Mouse (Mus musculus) limb, embryonic 15.5 days (tissue): Measurements from ENCODE around the gene Zscan2. TPM values are rescaled to one million over a fixed set of nuclear protein-coding genes. Genes with fewer than 3 reads are reported as not detected.
A peak's percentile ranks its signal among the peaks of the same experiment; 100 is the strongest.

Experiments used
- ATAC-seq: fragments of 200-750 bp; cut with Nextera tagmentation; 2 replicates; pipeline ENCODE4 v1.8.0; 2017; ENCODE audit warnings: low read depth, moderate TSS enrichment; ENCODE audit not compliant: insufficient number of reproducible peaks, low FRiP score, low TSS enrichment
- H3K27ac ChIP-seq: fragments of 300-500 bp; sonication (generic); 2 replicates; pipeline ENCODE4 v1.5.1; 2015; ENCODE audit warnings: moderate library complexity, mild to moderate bottlenecking, inconsistent platforms
- H3K27me3 ChIP-seq: fragments of 300-500 bp; sonication (generic); 2 replicates; pipeline ENCODE4 v1.6.1; 2015; ENCODE audit warnings: inconsistent platforms
- H3K36me3 ChIP-seq: fragments of 300-500 bp; sonication (generic); 2 replicates; pipeline ENCODE4 v1.6.1; 2015; ENCODE audit warnings: inconsistent platforms
- H3K4me1 ChIP-seq: fragments of 300-500 bp; sonication (generic); 2 replicates; pipeline ENCODE4 v1.6.1; 2015; ENCODE audit warnings: inconsistent platforms
- H3K4me2 ChIP-seq: fragments of 300-500 bp; sonication (generic); 2 replicates; pipeline ENCODE4 v1.6.1; 2015; ENCODE audit warnings: mild to moderate bottlenecking, inconsistent platforms
- H3K4me3 ChIP-seq: fragments of 300-500 bp; sonication (generic); 2 replicates; pipeline ENCODE4 v1.5.1; 2015; ENCODE audit warnings: mild to moderate bottlenecking, inconsistent platforms
- H3K9ac ChIP-seq: fragments of 300-500 bp; sonication (generic); 2 replicates; pipeline ENCODE4 v1.6.1; 2015; ENCODE audit warnings: inconsistent platforms
- H3K9me3 ChIP-seq: fragments of 300-500 bp; sonication (generic); 2 replicates; pipeline ENCODE4 v1.6.1; 2016; ENCODE audit warnings: inconsistent platforms
- WGBS: fragments of 180-500 bp; shearing (Covaris S2); methylation state at CpG from one replicate; pipeline ENCODE4 v1.1.7; 2015; 5-methylcytosine and 5-hydroxymethylcytosine counted together
- polyA plus RNA-seq: library from polyadenylated mRNA; unstranded; fragments of >200 nt; fragmentation: Nextera tagmentation; extraction: Ambion mirVana; gene quantifications from 2 replicates; pipeline ENCODE4 v1.2.1, GENCODE M21; 2015

The Zscan2 gene
- polyA plus RNA-seq, 1 experiment from 2014 or later = 2.3 TPM

DNA sequence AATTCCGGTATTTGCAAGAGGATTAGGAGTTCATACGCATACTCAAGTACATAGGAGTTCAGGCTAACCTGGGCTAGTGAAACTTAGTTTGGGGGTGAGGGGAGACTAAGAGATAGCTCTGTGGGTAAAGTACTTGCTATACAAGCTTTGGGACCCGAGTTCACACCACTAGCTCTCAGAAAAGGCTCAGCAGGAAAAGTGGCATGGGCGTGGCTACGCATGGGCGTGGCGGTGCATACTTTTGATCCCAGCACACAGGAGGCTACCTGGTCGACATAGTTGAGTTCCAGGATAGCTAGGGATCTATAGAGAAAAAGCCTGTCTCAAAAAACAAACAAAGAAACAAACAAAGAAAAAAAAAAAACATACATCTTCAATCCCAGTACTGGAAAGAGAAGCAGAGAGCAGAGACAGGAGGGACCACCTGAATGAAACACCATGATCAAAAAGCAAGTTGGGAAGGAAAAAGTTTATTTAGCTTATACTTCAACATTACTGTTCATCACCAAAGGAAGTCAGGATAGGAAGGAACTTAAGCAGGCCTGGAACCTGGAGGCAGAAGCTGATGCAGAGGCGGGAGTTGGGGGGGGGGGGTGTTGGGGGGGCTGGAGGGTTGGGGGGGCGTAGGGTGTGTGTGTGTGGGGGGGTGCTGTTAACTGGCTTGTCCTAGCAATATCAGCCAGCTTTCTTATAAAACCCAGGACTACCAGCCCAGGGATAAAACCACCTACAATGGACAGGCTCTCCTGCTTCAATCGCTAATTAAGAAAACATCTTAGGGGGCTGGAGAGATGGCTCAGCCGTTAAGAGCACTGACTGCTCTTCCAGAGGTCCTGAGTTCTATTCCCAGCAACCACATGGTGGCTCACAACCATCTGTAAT, 26.8 kb upstream of the Zscan2 start:
- Histone ChIP-seq H3K27me3 (no peaks in the 10 kb centered on the region), H3K4me3 (no peak overlapping the region), H3K9ac (no peak overlapping the region), H3K36me3 (no peaks in the 10 kb centered on the region), H3K4me2 (no peak overlapping the region), H3K9me3 (no peaks in the 10 kb centered on the region), H3K27ac (no peak overlapping the region), H3K4me1 (peaks cover 22% of the 10 kb centered on the region)
- ATAC-seq = no peak
- 27% methylated on average over 12 of the region's 12 CpGs for WGBS

DNA sequence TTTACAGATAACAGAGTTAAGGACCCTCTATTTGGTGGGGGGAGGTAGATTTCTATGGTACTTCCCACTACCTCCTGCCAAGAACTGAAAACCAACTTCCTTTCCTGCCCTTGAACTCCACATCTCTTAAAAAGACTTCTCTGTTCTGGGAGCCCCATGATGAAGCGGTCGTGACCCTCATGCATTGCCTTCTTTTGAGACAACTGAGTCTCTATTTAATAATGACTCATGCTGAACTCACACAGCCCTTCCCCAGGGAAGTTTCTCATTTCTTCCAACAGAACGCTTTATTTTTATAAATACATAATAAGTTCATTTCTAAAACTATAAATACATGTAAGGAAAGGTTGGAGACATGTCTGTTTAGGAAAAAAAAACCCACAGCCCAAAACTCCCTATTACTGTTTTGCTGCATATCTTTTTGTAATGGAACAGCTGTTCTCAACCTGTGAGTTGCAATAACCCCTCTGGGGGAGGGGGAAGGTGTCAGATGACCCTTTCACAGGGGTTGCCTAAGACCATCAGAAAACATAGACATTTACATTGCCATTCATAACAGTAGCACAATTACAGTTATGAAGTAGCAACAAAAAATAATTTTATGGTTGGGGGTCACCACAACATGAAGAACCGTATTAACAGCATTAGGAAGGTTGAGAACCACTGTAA, 24.6 kb upstream of the Zscan2 start:
- H3K27ac ChIP-seq = no peak overlapping the region
- no peak overlapping the region for H3K4me2 ChIP-seq
- no peak overlapping the region for H3K4me3 ChIP-seq
- WGBS = 58% methylated on average over 4 of the region's 4 CpGs
- H3K27me3 ChIP-seq = no peaks in the 10 kb centered on the region
- no peaks in the 10 kb centered on the region for H3K36me3 ChIP-seq
- ATAC-seq = no peak
- no peak overlapping the region for H3K9ac ChIP-seq
- peaks cover 24% of the 10 kb centered on the region for H3K4me1 ChIP-seq
- H3K9me3 ChIP-seq = no peaks in the 10 kb centered on the region

DNA sequence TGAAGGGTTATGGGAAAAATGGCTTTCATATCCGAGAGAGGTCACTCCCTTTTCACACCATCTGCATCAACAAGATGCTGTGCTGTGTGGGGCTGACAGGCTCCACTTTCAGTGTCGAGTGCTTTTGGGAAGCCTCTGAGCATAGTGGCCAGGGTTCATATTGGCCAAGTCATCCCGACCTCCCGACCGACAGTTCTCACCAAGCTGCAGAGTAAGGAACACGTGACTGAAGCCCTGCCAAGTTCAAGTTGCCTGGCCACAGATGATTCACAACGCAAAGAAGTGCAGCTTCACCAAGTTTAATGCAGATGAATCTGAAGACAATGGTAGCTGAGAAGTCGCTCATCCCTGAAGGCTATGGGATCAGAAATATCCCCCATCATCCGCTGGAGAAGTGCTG, 23.0 kb upstream of the Zscan2 start:
- 48% methylated on average over 9 of the region's 9 CpGs for WGBS
- Histone ChIP-seq H3K27me3 (no peaks in the 10 kb centered on the region), H3K4me3 (no peak overlapping the region), H3K4me2 (no peak overlapping the region), H3K9ac (no peak overlapping the region), H3K27ac (no peak overlapping the region), H3K4me1 (peaks cover 21% of the 10 kb centered on the region), H3K36me3 (no peaks in the 10 kb centered on the region), H3K9me3 (no peaks in the 10 kb centered on the region)
- ATAC-seq = no peak

DNA sequence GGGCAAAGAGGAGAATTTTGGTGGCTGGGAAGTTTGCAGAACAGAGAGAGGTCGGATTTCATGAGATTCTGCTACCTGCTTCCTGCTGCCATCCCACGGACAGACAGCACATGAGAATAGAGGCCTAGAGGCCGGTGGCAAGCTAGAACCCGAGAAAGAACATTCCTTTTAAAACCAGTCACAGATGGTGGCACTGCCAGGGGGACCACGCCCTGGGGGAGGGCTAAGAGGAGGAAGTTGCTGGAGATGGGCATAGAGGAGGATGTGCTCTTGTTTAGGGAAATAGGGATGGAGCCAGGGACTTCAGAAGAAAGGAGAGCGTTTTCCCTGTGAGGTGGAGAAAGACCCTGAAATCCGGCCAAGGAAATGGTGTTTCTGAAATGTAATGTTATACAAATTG, 22.5 kb upstream of the Zscan2 start:
- Histone ChIP-seq H3K9me3 (no peaks in the 10 kb centered on the region), H3K36me3 (no peaks in the 10 kb centered on the region), H3K9ac (no peak overlapping the region), H3K4me1 (peaks cover 18% of the 10 kb centered on the region), H3K27me3 (no peaks in the 10 kb centered on the region), H3K27ac (no peak overlapping the region), H3K4me3 (no peak overlapping the region), H3K4me2 (no peak overlapping the region)
- WGBS = 31% methylated on average over 7 of the region's 7 CpGs
- ATAC-seq = no peak

DNA sequence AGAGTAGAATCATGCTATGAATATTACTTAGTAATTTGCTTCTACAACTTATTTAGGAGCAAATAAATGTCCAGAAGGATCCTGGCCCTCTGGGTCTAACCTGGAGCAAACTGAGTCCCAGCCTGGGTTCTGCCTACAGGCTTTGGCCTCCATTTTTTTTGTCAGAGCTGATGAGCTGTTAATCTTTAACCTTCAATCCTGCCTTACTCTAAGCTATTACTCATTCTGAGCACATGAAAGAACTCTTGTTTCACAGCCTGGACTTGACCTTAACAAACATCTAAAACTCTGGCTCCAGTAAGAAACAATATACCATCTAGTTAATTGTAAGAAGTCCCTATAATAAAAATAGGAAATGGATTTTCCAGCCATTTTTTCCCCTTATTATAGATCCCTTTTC, 21.0 kb upstream of the Zscan2 start:
- no peak for ATAC-seq
- Histone ChIP-seq H3K27me3 (no peaks in the 10 kb centered on the region), H3K4me2 (no peak overlapping the region), H3K27ac (no peak overlapping the region), H3K4me3 (no peak overlapping the region), H3K9ac (no peak overlapping the region), H3K9me3 (no peaks in the 10 kb centered on the region), H3K4me1 (peaks cover 15% of the 10 kb centered on the region), H3K36me3 (no peaks in the 10 kb centered on the region)

DNA sequence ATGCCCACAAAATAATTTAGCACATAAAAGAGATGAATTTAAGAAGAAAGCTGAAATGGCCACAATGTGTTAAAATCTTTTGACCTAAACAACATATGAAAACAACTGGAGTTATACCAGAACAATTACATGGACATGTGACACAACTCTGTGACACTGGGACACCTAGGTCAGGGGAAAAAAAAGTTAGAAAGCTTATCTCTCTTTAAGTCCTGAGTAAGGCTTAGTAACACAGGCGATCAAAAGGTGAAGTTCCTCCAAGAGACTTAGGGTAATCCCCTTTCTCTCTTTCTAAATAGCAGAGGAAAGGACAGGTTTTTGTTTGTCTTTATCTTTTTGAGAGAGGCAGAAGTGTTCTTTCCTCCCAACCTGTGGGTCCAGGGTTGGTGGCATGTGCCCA, 20.5 kb upstream of the Zscan2 start:
- no peak overlapping the region for H3K4me2 ChIP-seq
- 56% methylated on average over 1 of the region's 1 CpGs for WGBS
- no peaks in the 10 kb centered on the region for H3K36me3 ChIP-seq
- H3K4me3 ChIP-seq = no peak overlapping the region
- peaks cover 15% of the 10 kb centered on the region for H3K4me1 ChIP-seq
- H3K9ac ChIP-seq = no peak overlapping the region
- H3K9me3 ChIP-seq = no peaks in the 10 kb centered on the region
- H3K27ac ChIP-seq = peak overlapping the region; percentile 47; the same call in 1 of the 2 replicates
- ATAC-seq = no peak
- H3K27me3 ChIP-seq = no peaks in the 10 kb centered on the region

DNA sequence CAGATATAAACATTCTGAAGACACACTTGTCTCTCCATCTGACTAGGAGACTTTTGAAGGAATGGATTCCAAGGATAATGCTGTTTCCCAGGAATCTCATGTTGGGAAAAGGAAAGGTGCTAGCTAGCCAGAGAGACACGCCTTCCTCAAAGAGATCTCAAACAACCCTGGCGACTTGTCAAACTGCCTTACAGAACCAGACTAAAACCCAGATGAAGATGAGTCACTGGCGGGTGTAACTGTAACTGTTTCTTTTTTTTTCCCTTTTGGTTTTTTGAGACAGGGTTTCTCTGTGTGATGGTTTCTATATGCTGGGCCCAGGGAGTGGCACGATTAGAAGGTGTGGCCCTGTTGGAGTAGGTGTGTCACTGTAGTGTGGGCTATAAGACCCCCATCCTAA, 19.8 kb upstream of the Zscan2 start:
- Histone ChIP-seq H3K9ac (no peak overlapping the region), H3K9me3 (no peaks in the 10 kb centered on the region), H3K4me2 (no peak overlapping the region), H3K27me3 (no peaks in the 10 kb centered on the region), H3K27ac (peak overlapping the region; percentile 47; the same call in 1 of the 2 replicates), H3K4me1 (peaks cover 17% of the 10 kb centered on the region), H3K4me3 (no peak overlapping the region), H3K36me3 (no peaks in the 10 kb centered on the region)
- ATAC-seq = no peak
- WGBS = 56% methylated on average over 4 of the region's 4 CpGs

DNA sequence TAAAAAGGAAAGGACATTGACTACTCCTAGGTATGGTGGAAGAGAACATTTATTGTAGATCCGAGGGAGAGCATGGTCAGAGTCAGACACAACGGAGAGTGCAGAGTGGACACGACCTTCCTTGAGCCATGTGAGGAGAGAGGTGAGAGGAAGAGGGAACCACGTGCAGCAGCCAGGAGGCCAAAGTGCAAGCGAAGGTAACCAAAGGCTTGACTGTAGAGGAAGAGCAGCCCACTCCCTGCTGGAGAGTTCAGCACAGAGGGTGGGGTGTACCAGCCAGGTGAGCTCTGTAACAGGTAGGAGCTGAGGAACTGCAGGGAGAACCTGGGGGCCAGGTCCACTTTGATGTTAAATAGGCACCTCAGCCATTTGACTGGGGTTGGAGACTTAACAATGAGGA, 18.6 kb upstream of the Zscan2 start:
- Histone ChIP-seq H3K27ac (no peak overlapping the region), H3K27me3 (no peaks in the 10 kb centered on the region), H3K36me3 (no peaks in the 10 kb centered on the region), H3K9ac (no peak overlapping the region), H3K4me2 (no peak overlapping the region), H3K4me1 (peaks cover 19% of the 10 kb centered on the region), H3K4me3 (no peak overlapping the region), H3K9me3 (no peaks in the 10 kb centered on the region)
- 74% methylated on average over 5 of the region's 5 CpGs for WGBS
- no peak for ATAC-seq

DNA sequence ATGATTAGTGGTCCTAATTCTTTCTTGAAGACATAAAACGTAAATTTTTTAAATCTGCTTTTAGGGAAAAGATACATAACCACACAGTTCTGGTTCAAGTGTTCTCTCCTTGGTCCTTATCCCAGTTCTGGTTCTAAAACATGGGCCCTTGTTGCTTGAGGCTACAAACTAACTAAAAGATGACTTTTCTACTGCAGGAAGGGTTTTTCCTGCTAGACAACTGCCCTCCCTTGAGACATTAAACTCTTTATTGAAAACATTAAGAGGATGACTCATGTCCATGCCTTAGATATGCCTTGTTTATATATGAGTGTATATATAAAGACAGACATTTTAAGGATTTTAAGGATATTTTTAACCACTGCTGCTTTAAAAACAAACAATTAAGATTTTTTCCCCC, 17.5 kb upstream of the Zscan2 start:
- Histone ChIP-seq H3K9me3 (no peaks in the 10 kb centered on the region), H3K4me3 (no peak overlapping the region), H3K9ac (no peak overlapping the region), H3K36me3 (no peaks in the 10 kb centered on the region), H3K4me2 (no peak overlapping the region), H3K27me3 (no peaks in the 10 kb centered on the region), H3K4me1 (peaks cover 11% of the 10 kb centered on the region; the same call in 1 of the 2 replicates), H3K27ac (no peak overlapping the region)
- no peak for ATAC-seq
- 83% methylated on average over 1 of the region's 1 CpGs for WGBS

DNA sequence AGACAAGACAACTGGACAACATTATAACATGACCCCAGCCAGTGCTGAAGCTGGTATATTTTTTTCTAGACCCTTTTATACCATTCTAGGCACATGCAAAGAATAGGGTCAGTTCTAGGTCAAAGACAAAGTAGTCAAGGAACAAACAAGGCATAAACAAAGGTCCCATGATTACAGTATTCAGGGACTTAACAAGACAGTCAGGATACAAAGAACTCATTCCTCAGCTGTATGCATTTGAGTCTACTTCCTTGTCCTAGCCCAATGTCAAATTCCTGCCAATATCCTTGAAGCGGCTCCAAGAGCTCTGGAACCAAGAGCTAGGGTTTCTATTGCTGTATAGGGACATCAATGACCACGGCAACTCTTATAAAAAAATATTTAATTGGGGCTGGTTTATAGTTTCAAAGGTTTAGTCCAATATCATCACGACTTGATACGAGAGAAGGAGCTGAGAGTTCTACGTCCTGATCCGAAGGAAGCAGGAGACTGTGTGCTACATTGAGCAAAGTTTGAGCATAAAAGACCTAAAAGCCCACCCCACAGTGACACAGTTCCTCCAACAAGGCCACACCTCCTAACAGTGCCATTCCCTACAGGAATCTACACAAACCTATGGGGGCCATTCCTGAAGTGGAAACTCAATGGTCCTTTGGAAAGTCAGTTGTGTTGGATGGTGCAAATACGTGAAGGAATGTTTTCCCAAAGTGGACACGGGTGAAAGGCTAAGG, 16.6 kb upstream of the Zscan2 start:
- 82% methylated on average over 8 of the region's 8 CpGs for WGBS

DNA sequence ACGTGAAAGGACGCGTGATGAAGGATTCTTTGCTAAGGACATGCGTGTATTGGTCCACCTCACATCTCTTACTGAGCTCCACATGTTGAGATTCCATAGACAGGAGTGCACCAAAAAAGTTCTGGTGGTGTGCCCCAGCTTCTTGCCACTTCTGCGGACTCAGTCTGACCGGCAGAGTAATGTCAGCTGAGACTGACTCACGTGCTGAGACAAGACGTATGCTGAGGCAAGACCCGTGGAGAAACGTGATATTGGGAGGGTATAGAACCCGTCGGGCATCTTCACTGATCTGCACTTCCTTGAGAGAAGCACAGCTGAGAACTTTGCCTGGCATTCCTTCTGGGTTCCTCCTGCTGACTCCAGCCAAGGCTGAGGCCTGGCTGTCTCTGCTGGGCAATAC, 16.0 kb upstream of the Zscan2 start:
- WGBS = 90% methylated on average over 12 of the region's 12 CpGs
- Histone ChIP-seq H3K27ac (no peak overlapping the region), H3K27me3 (no peaks in the 10 kb centered on the region), H3K4me3 (no peak overlapping the region), H3K9me3 (no peaks in the 10 kb centered on the region), H3K4me1 (peaks cover 6% of the 10 kb centered on the region; the same call in 1 of the 2 replicates), H3K4me2 (no peak overlapping the region), H3K36me3 (no peaks in the 10 kb centered on the region), H3K9ac (no peak overlapping the region)
- no peak for ATAC-seq

More for the DNA sequence above, 16.6 kb upstream of the Zscan2 start:
- H3K9ac ChIP-seq = no peak overlapping the region
- peaks cover 6% of the 10 kb centered on the region; the same call in 1 of the 2 replicates for H3K4me1 ChIP-seq
- no peak for ATAC-seq
- no peaks in the 10 kb centered on the region for H3K9me3 ChIP-seq
- H3K27ac ChIP-seq = no peak overlapping the region
- no peak overlapping the region for H3K4me2 ChIP-seq
- H3K27me3 ChIP-seq = no peaks in the 10 kb centered on the region
- H3K36me3 ChIP-seq = no peaks in the 10 kb centered on the region
- H3K4me3 ChIP-seq = no peak overlapping the region
